Mouse (Mus musculus) monocyte, adult 2 months (primary cell): ENCODE data around the gene Lrrc61.
A peak's percentile ranks its signal among the peaks of the same experiment; 100 is the strongest.
"Not testable (repeated sequence)": the region's sequence is repeated elsewhere in the genome, so short reads cannot be mapped to it uniquely, and the experiment has no call there.

Experiments used
- DNase-seq, 2 experiments: peaks; one replicate each; pipeline ENCODE4 v3.0.0; 2022; ENCODE audit warnings: low spot score in 2 of 2, low read depth in 1 of 2

The Lrrc61 gene

DNA sequence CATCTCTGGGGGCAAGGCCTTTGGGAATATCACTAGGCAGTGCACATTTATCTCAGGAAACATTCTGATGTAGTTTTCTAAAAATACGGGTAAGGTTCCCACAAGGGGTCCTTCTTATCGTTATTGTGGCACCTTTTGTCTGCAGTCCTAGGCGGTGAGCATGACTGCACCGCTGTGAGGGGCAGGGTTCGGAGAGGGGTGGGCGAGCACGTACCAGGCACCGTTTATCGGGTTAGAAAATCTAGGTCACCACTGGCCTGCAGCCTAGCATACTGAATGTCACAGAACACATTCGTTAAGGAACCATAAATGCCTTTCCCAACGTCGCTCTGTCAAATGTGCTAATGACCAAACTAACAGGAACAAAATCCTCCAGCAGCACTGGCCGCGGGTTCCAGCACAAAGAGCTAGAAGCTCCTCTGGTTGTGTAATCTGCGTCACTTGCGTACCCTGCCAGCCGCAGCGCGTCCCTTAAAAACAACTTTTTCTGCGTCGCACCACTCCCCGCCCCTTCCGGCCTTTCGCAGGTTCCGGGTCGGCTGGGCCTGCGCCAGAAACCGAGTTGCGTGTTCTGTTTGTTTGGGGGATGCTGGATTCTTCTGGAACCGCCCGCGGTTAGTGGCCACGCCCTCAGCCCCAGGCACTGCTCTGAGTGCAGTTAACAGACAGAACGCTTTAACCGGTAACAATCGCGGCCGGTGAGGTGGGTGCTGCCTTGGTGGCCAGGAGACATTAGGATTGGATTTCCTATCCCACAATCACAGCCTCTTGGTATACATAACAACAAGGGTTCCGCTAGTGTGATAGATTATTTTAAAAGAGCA lies at the start of gene Lrrc61:
TSS of gene Lrrc61 (plus strand) at position 517 of the 824 bp plus-strand sequence.
- DNase-seq, result peak; percentile 89 to 94

DNA sequence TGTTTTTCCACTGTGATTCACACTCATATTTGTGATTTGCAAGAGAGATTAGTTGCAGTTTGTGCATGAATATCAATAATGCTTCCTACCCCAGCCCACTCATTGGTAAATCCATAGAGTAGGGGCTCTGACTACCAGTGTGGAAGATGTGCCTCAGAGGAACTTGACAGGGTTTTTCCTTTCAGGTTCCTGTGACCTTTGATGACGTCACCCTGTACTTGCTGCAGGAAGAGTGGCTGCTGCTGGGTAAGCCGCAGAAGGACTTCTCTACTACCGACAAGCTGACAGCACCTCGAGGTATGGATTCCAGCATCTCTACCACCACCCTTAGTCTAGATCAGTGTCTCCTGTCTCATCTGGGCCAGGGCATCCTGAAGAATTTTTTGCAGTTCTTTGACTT lies 46.5 kb upstream of the Lrrc61 start:
- DNase-seq, result no peak

DNA sequence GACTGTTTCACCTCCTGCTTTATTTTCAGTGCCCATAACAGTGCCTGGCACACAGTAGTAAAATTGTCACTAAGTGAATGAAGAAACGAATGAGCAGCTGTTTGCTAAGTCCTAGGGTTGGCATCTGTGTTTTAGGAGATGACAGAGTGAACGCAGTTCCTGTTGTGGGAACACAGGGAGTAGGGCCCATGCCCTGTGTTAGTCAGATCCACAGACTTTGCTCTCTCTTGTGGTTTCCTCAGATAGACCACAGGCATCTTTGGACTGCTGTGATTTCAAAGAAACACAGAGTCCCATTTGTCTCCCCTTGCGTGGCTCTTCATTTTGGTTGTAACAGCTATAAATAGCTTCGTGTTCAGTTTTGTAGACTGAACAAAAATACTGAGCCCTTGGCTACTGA lies 44.2 kb upstream of the Lrrc61 start:
- DNase-seq, result no peak

DNA sequence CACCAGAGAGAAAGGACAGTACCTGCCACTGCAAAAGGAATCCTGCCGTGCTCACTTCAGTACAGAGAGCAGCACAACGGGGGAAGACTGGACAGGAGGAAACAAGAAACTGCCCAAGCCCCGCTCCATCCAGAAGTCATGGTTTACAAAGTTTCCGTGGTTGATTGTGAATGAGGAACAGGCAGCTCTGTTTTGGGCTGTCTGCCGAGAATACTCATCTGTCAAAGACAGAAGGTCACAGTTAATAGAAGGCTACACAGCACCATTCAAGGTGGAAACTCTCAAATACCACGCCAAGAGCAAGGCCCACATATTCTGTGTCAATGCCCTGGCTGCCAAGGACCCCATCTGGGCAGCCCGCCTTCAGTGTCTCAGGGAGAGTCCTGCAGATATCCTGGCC lies 42.7 kb upstream of the Lrrc61 start:
- no peak for DNase-seq

DNA sequence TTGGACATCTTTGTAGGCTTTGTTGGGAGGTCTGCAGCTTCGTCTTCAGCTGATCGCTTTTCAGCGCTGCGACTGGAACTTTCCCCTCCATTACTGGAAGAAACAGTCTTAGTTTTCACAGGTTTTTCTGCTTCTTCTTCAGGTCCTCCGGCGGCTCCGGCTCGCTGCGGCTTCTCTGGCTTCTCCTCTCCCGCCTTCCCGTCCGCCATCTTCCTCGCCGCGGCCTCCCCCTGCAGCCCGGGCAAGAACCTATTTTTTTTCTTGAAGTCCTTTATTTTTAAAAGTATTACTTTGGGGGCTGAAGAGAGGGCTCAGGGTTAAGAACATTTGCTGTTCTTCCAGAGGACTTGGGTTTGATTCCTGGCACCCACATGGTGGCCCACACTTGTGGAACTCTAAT lies 29.7 kb upstream of the Lrrc61 start:
- DNase-seq, result not testable (repeated sequence)

DNA sequence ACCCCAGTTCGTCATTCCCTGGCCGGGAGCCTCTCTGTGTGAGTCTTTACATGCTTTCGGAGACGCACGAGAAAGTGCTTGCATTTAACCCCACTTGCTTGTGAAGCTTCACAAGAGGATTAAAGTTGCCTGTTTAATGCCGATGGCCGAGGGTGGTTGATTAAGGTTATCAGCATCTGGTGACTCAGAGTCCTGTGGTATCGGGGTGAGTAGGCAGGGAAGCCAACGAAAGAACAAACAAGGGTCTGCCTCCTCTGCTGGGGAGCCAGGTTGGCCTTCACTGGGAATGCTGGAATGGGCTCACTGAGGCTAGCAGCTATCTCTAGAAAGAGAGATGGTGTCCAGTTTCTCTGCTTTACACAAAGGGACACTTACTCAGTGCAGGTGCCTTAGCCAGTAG lies 26.7 kb upstream of the Lrrc61 start:
- no peak for DNase-seq

DNA sequence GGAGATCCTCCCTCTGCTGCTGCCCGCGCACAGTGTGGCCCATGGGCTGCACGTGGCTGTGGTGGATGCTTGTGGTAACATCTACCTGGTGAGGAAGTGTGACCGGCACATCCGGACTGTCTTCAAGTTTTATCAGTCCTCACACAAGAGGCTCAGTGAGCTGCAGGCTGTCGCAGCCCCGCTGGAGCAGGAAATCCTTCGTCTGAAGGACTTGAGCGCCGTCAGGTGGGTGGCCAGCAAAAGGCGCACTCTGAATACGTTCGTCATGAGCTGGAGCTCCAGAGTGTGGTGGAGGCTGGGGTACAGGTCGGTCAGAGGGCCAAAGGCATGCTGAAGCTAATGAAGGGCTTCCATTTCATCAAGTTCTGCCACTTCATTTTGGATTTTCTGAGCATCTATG lies 25.3 kb upstream of the Lrrc61 start:
- no peak for DNase-seq

DNA sequence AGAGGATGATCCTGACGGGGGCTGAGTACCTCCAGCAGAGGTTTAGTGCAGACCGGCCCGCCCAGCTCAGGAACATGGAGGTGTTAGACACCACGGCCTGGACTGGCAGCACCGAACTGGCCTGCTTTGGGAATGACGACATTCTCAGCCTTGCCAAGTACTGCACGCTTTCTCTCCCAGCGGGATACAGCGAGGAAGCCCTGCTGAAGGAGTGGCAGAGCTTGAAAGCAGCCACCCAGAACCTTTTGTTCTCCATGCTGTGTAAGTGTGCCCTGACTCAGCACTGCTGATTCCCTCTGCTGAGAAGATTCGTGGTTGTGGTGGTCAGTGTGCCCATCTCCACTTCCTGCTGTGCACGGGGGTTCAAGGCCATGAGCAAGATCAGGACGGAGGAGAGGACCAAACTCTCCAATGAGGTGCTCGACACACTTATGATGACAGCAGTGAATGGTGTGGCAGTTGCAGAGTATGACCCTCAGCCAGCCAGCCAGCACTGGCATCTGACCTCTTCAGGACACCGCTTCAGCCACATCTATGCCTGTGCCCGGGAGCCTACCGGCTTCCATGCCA lies 24.6 kb upstream of the Lrrc61 start:
- DNase-seq, result no peak

DNA sequence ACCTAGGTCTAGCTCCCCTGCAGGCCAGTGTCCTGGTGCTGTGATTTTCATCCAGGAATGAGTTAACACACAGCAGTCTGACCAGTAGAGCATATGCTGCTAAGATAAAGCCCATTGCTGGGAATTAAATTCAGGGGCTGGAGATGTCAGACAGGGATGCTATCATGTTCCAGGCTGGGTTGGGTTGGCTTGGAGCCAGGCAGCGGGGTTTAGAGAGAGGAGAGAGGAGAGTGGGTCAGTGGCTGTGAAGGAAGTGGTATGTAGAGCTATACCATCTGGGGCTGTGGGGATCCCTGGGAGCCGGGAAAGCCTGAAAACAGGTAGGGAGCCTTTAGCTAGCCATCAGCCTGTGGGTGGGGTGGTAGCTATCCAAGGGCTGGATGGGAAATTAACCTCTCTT lies 23.7 kb upstream of the Lrrc61 start:
- no peak for DNase-seq

DNA sequence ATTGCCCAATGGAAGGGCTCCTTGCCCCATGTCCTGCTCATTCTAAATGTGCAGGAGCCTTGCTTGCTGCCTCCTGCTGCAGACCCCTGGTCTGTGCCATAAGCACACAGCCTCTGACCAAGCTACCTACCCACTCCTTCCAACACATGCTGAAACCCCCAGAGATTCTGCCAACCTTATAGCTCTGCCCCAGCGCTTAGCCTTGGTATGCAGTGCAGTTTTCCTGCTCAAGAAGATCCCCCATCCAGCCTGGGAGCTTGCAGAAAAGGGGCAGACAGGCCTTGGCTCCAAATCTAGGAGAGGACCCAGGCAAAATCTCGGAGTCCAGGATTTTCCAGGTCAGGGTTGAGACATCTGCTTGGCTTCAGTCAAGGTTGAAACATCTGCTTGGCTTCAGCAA lies 21.1 kb upstream of the Lrrc61 start:
- DNase-seq, result no peak

DNA sequence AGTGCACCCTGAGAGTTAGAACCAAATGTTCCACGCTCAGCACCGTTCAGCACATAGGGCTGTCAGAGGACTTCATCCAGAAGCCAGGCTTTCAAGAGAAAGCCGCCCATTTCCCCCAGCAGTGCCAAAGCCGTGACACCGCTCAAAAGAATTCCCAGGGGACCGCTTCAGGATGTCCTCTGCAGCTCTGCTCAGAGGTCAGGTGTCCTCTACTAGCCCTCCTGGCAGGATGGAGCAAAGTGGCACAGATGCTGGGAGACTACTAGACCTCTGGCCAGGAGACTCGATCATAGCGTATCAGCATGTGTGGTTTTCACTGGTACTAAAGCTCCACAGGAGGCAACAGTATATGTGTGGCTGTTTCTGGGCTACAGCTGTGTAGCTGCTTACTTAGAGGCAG lies 19.7 kb upstream of the Lrrc61 start:
- DNase-seq, result no peak

DNA sequence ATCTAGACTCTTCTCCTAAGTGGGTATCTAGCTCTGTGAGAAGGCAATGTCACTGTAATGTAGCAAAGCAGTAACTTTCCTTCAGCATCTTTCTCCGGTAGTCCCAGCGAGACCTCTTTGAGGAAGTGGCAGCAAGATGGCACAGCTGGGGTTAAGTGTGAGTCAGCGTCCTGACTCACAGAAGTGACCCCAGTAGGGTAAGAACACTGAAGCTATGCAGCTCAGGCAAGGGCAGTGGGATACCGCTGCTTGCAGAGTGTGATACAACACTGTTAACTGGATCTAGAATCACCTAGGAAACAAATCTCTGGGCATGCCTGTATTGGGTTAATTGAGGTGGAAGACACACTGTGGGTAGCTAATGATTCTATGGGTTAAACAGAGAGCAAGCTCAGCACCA lies 18.5 kb upstream of the Lrrc61 start:
- DNase-seq, result no peak

DNA sequence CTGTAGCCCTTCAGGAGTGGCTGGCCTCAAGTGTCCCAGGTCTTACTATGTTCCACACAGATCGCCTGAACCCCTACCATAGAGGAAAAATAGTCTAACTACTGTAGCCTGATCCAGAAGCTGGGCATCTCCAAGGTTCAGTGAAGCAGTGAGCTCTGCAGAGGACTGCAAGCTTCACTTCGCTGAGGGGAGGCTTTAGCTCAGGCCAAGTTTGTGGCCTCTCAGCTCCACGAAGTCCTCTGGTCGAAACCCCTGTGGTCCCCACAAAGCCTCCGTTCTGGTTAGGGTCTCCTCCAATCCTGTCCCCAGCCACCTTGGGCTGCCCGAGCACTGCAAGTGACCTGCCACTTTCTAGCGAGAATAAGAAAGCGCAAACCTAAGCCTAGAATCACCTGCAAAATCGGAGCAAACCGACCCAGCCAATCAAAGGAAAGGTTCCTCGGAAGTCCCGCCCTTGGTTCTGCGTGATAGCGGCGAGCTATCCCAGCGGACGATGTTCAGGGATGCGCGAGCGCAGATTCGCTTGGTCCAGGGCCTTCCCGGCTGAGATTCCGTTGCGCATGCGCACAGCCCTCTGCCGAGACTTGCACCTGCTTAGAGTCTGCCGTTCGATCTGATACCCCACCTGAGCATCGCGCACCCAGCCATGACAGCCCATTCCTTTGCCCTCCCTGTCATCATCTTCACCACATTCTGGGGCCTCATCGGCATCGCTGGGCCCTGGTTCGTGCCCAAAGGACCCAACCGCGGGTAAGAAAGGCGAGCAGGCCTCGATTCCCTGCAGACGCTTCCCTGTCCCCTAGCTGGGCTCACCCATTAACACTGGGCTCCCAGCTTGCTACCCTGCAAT lies 17.3 kb upstream of the Lrrc61 start, which contains the start of gene Atp6v0e2:
TSS of gene Atp6v0e2 (plus strand) at position 511 of the 850 bp plus-strand sequence.
- DNase-seq, result no peak

DNA sequence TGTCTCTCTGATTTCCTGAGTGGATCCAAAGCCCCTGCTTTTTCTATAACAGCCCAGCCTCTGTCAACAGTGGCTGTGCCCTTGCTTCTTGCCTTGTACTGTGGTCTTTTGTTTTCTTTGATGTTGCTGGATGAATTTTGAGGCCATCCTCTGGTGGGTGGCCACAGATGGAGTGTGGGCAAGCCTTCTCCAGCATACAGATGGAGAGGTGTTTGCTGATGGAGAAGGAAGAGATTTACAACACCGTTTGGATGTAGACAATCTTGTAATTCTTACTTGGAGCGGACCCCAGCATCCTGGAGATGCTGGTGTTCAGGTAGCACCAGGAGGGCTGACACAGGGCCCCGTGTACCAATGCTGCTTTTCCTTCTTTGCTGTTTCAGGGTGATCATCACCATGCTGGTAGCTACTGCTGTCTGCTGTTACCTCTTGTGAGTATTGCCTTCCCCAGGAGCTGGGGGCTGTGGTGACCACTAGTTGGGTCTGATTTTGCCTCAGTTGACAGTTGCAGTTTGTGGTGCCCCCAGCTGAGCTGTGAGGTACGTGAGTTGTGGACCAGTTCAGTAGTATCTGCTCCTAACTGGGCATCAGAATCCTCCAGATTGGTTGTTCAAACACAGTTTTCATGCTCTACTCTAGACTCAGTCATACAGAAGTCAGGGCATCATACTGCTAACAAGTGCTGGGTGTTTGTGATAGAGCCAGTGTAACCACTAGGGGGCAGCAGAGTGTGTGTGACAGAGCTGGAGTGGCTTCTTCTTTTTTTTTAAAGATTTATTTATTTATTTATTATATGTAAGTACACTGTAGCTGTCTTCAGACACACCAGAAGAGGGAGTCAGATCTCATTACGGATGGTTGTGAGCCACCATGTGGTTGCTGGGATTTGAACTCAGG lies 15.5 kb upstream of the Lrrc61 start:
- DNase-seq, result peak in 1 of 2 experiments; percentile 48

DNA sequence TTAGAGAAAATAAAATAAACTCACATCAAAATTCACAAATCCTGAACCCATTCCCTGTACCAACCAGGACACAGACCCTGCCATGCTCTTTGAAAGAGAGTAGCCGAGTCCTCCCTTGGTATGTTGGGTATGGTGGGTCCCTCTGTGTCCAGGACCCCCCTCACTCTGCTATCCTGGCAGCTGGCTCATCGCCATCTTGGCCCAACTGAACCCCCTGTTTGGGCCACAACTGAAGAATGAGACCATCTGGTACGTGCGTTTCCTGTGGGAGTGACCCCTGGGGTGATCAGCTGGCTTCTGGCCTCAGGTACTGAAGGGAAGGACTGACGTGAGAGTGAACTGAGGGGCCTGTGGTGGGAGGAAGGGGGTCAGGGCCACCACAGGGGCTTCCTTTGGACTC lies 14.7 kb upstream of the Lrrc61 start:
- no peak for DNase-seq

DNA sequence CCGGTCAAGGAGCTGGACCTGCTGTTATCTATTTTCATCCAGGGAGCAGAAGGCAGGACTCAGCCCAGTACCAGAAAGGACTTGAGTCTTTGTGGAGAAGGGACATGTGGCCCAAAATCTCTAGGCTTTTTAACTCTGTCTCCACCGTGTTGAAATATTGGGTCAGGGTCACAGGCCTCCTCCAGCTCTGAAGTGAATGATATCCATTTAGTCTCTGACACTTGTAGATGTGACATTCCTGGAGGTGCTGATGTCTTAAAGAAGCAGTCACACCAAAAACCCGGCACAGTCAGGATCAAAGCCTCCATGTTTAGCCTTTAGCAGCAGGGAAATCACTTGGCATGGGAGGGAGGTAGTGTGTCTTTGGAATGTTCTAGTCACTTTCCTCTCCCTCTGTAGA lies 13.9 kb upstream of the Lrrc61 start:
- no peak for DNase-seq

DNA sequence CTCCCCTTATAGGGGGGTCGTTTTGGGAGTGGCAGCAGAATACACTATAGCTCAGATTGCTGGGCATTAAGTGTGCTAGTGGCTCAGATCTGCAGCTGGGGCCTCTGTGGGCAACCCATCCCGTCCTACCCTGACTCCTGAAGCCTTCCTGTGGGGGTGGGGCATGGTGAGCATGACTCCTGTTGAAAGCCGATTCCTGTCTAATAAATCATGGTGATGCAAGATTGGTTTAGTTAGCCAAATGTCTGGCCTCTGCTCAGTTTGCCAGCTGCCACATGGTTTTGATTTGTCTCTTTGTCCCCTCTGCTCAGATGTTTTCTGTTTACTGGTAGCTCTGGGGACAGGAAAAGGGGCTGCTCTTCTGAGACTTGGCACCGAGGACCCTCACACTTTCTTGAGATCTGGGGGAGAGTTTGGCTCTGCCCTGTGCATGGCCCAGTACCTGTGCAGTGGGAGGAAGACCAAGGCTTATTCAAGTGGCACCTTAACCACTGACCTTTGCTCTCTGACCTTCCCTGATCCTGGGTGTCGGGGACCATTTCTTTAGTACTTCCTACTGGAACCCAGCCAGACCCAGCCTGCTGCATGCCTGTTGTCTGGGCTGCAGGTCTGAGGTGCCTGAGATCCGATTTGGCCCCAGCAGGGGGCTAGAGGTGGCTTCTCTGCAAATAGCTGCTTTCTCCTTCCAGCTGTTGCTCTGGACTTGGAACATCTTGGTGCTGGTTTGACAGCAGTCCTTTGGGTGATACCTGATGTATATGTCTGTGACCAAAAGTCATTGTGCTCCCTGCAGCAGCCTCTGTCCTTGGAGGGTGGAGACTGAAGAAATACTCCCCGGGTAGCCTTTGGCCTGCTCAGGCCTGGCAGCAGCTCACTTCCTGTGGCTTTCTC lies 12.8 kb upstream of the Lrrc61 start:
- no peak for DNase-seq

DNA sequence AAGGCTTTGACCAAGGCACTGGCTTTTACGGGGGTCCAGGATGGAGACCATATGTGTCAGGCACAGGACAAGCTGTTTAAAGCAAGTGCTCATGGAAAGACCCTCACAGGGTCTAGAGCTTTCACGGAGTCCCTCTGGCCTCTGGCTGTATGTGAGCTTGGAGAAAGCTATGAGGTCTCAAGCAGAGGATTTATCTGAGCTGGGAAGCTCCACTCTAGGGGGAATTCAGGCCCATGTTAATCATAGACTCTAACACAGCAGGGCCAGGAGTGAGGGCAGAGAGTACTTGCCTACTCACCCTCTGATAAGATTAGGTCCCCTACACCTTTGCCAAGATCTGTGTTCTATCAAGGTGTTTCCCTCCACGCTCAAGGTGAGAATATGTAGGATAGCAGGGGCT lies 12.0 kb upstream of the Lrrc61 start:
- no peak for DNase-seq

DNA sequence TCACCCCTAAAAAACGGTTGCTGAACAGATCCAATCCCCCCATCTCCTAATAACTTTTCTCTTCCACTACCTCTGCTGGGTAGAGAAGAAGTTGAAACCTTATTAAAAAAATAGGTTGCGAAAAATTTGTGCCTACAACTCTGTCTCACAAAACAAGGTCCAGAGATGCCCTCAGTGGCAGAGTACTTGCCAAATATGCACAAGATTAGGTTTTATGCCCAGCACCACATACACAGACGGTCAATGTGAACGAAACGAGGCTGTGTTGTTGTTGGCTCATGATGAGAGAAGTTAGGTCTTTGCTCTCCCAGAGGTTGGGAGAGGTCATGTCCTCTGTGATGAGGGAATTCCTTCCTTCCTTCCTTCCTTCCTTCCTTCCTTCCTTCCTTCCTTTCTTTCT lies 9.3 kb upstream of the Lrrc61 start:
- no peak for DNase-seq

DNA sequence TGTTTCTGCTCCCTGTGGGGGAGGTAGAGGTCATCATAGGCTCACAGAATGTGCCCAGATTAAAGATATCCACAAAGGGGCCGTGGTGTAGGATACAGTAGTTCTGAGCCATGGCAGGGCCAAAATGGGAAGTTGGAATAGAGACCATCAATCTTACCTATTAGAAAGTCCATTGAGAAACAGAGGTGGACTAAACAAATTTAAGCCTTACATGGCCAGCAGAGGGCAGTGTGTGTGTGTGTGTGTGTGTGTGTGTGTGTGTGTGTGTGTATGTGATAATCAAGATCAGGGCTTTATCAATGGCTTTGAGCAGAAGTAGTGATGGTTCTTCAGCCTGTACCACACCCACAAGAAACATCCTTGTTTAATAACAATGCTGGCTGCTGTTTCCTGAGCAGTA lies 8.3 kb upstream of the Lrrc61 start:
- no peak for DNase-seq
